Mouse (Mus musculus): ENCODE data around the gene Gucd1.

DNA sequence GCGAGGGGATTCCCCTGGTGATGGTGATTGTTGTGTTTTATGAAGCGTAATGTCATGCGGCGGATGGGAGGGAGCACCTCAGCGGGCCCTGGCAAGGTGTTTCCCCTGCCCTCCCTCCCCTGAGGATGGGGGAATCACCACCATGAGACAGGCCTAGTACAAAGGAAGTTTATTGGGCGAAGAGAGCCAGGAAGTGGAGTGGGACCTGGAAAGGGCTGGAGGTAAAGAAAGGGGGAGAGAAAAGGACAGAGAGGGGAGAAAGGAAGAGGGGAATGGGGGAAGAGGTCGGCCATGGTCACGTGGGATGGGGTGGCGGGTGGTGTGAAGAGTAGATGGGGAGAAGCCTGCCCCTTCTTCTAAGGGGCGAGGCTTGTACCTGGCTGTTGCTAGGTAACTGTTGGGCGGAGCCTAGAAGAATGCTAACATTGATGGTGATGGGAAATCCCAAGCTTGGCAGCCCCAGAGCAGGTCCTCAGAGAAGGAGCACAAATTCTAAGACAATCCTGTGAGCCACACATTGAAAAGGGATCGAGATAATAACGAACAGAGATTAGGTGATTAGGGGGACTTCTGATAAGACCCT is 71.2 kb downstream of the Gucd1 start:
- TF ChIP-seq CTCF (IDR thresholded peaks at IDR 0.05; ENCODE audit: low read depth, low read length), result no peak
- TF ChIP-seq POLR2A (IDR thresholded peaks at IDR 0.05; ENCODE audit: borderline replicate concordance, low read depth, low read length), result no peak
